Mouse (Mus musculus) brain, adult 2 months (tissue): ENCODE measurements around the gene Olfr1301.

ENCODE experiments used
- DNase-seq: peaks from one replicate; pipeline ENCODE4 v3.0.0; 2011; ENCODE audit warnings: low read depth, low spot score

The Olfr1301 gene

DNA sequence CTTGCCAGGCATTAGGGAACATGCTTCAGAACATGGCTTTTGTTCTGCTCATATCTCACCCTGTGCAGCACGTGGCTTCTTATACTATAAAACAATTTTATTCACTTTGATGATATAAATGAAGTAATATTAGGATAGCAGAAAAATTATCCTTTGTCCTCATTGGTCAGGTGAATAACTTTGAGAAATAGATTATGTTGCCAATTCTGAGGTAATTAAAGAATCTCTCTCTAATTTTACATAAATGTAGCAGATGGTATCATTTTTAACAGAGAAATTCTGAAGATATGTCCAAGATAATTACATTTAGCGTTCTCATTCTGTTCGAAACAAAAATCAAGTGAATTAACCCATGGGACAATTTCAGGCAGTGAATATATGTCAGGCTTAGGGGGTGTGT, at the start of gene Olfr1301:
Olfr1301 (plus strand) TSS at position 301 of the 400 bp plus-strand sequence.
- no peak for DNase-seq

DNA sequence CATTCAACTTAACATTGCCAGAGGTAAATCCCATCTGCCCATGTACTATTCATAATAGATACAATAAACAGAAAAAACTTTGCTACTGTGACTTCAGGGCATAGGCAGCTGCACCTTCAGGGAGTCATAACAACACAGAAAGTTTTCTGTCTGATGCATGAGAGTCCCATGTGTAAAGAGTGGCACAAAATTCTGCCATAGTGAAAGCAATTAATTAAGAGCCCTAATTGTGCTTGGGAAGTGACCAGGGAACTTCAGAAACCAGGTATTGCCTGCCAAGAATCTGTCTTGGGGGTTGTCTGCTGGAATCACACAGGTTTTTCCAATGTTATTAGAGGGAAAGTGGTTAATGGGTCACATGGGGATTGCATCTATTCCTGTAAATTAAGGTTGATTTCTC, 24.1 kb upstream of the Olfr1301 start:
- DNase-seq = no peak

DNA sequence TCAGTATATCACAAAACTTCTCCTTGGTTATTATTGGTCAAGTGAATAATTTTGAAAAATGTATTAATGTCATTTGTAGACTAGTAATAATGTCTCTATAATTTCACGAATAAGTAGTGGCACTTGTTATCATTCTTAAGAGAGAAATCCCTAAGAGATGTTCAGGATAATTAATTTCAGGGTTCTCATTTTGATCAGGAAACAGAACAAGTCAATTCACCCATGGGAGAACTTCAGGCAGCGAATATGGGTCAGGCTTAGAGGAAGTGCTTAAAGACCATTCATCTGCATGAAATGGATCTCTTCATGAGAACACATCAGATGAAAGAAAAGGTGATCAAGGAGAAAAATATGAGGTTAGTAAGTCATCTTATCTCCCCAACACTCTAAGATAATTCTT, 26.3 kb downstream of the Olfr1301 start, which contains the start of gene Olfr1302:
Olfr1302 (plus strand) TSS at position 301 of the 400 bp plus-strand sequence.
- no peak for DNase-seq
